Mouse (Mus musculus) embryonic facial prominence, embryonic 12.5 days (tissue): ENCODE results near the gene Ccl21a. TPM values are rescaled to one million over a fixed set of nuclear protein-coding genes. Genes with fewer than 3 reads are reported as not detected.
"Not testable (repeated sequence)": the region's sequence is repeated elsewhere in the genome, so short reads cannot be mapped to it uniquely, and the experiment has no call there.

ENCODE experiments used
- ATAC-seq: fragments of 200-750 bp; cut with Nextera tagmentation; 2 replicates; pipeline ENCODE4 v1.8.0; 2017; ENCODE audit not compliant: insufficient number of reproducible peaks, insufficient read depth, low FRiP score, low TSS enrichment
- H3K27ac ChIP-seq: fragments of 300-500 bp; sonication (generic); 2 replicates; pipeline ENCODE4 v1.5.1; 2016; ENCODE audit warnings: mild to moderate bottlenecking
- H3K27me3 ChIP-seq: fragments of 300-500 bp; sonication (generic); 2 replicates; pipeline ENCODE4 v1.6.1; 2016; ENCODE audit warnings: mild to moderate bottlenecking, moderate library complexity
- H3K36me3 ChIP-seq: fragments of 300-500 bp; sonication (generic); 2 replicates; pipeline ENCODE4 v1.6.1; 2016; ENCODE audit warnings: mild to moderate bottlenecking
- H3K4me1 ChIP-seq: fragments of 300-500 bp; sonication (generic); 2 replicates; pipeline ENCODE4 v1.6.1; 2016
- H3K4me2 ChIP-seq: fragments of 300-500 bp; sonication (generic); replicated peaks from 2 replicates; pipeline ENCODE4 v1.6.1; 2016; ENCODE audit warnings: mild to moderate bottlenecking, moderate library complexity
- H3K4me3 ChIP-seq: fragments of 300-500 bp; sonication (generic); 2 replicates; pipeline ENCODE4 v1.5.1; 2016; ENCODE audit warnings: mild to moderate bottlenecking
- H3K9ac ChIP-seq: fragments of 300-500 bp; sonication (generic); 2 replicates; pipeline ENCODE4 v1.6.1; 2016; ENCODE audit warnings: mild to moderate bottlenecking, moderate library complexity
- H3K9me3 ChIP-seq: fragments of 300-500 bp; sonication (generic); 2 replicates; pipeline ENCODE4 v1.6.1; 2016; ENCODE audit warnings: mild to moderate bottlenecking, moderate library complexity
- WGBS: fragments of 180-500 bp; shearing (Covaris S2); methylation state at CpG from one replicate; pipeline ENCODE4 v1.1.7; 2016; 5-methylcytosine and 5-hydroxymethylcytosine counted together
- polyA plus RNA-seq: library from polyadenylated mRNA; unstranded; fragments of >200 nt; fragmentation: Nextera tagmentation; extraction: Ambion mirVana; gene quantifications from 2 replicates; pipeline ENCODE4 v1.2.1, GENCODE M21; 2016

Gene Ccl21a
- polyA plus RNA-seq: 15.5 and 16.7 TPM in 2 replicates

- not testable (repeated sequence) for H3K36me3 ChIP-seq, H3K27me3 ChIP-seq, H3K4me1 ChIP-seq, ATAC-seq, H3K4me2 ChIP-seq, H3K9ac ChIP-seq, H3K4me3 ChIP-seq, H3K27ac ChIP-seq, H3K9me3 ChIP-seq
- no CpG with 5 or more reads among the region's 5 CpGs for WGBS
Observed at GRCm38 (mm10) chr4:42773893-42774292, at the start of gene Ccl21a. Gene Ccl21a (minus strand): TSS chr4:42773993.

GRCm38 (mm10) chr4:42756477-42756876 is 17.3 kb downstream of the Ccl21a start, which contains the start of gene Ccl19:
Gene Ccl19 (minus strand): TSS chr4:42756577.
- not testable (repeated sequence) for H3K9ac ChIP-seq, H3K4me3 ChIP-seq, H3K27ac ChIP-seq, ATAC-seq, H3K4me2 ChIP-seq, H3K27me3 ChIP-seq, H3K4me1 ChIP-seq, H3K36me3 ChIP-seq, H3K9me3 ChIP-seq
- no CpG with 5 or more reads among the region's 6 CpGs for WGBS

GRCm38 (mm10) chr4:42735245-42735644 is 38.5 kb downstream of the Ccl21a start, which contains the start of gene 4930578G10Rik:
Gene 4930578G10Rik (plus strand): TSS chr4:42735545.
- not testable (repeated sequence) for H3K27me3 ChIP-seq, H3K9ac ChIP-seq, ATAC-seq, H3K4me3 ChIP-seq, H3K27ac ChIP-seq, H3K9me3 ChIP-seq, H3K4me2 ChIP-seq, H3K36me3 ChIP-seq, H3K4me1 ChIP-seq
- no CpG with 5 or more reads among the region's 13 CpGs for WGBS

Other genes starting within 250 kb of the Ccl21a start
- not detected in 2 replicates for gene Fam205a2, start 245.8 kb downstream of the Ccl21a start, polyA plus RNA-seq
- not detected in 2 replicates for gene Gm10591, start 161.8 kb downstream of the Ccl21a start, polyA plus RNA-seq
- gene Gm2564, start 144.3 kb downstream of the Ccl21a start, polyA plus RNA-seq: not detected in 2 replicates
- not detected in 2 replicates for gene Ccl27b, start 118.7 kb downstream of the Ccl21a start, polyA plus RNA-seq
- not detected in 2 replicates for gene Il11ra2, start 112.1 kb downstream of the Ccl21a start, polyA plus RNA-seq
- gene 4930578G10Rik, start 38.4 kb downstream of the Ccl21a start, polyA plus RNA-seq: 0.38 and 0.41 TPM in 2 replicates
- 0.38 and 0.50 TPM in 2 replicates for gene Ccl19, start 17.4 kb downstream of the Ccl21a start, polyA plus RNA-seq
- gene Fam205a1, start 79.9 kb upstream of the Ccl21a start, polyA plus RNA-seq: 0.06 and 0.08 TPM in 2 replicates
- gene Gm12394, start 82.8 kb upstream of the Ccl21a start, polyA plus RNA-seq: 0.48 and 0.49 TPM in 2 replicates
- 0.74 and 1.6 TPM in 2 replicates for gene Fam205c, start 100.2 kb upstream of the Ccl21a start, polyA plus RNA-seq
- 2.4 and 2.5 TPM in 2 replicates for gene Phf24, start 142.7 kb upstream of the Ccl21a start, polyA plus RNA-seq
- gene Dnajb5, start 175.8 kb upstream of the Ccl21a start, polyA plus RNA-seq: 8.0 and 10.4 TPM in 2 replicates
- 0.56 and 0.70 TPM in 2 replicates for gene 1700022I11Rik, start 195.6 kb upstream of the Ccl21a start, polyA plus RNA-seq
- gene Vcp, start 226.5 kb upstream of the Ccl21a start, polyA plus RNA-seq: 640 and 642 TPM in 2 replicates
- gene Fancg, start 236.5 kb upstream of the Ccl21a start, polyA plus RNA-seq: 20.4 and 20.8 TPM in 2 replicates